Mouse (Mus musculus) intestine, embryonic 14.5 days (tissue): Measurements from ENCODE around the gene Ugt1a9. TPM values are rescaled to one million over a fixed set of nuclear protein-coding genes. Genes with fewer than 3 reads are reported as not detected.

Experiments used
- ATAC-seq: fragments of 200-750 bp; cut with Nextera tagmentation; replicated peaks from 2 replicates; pipeline ENCODE4 v1.8.0; 2017; ENCODE audit warnings: low read depth, moderate number of reproducible peaks, moderate TSS enrichment, moderate library complexity; ENCODE audit not compliant: low FRiP score, low TSS enrichment
- DNase-seq: peaks from one replicate; pipeline ENCODE4 v3.0.0-alpha.2; 2018; ENCODE audit warnings: low spot score
- H3K27ac ChIP-seq: fragments of 300-500 bp; sonication (generic); 2 replicates; pipeline ENCODE4 v1.5.1; 2014; ENCODE audit warnings: low read depth, mild to moderate bottlenecking, control low read depth
- H3K27me3 ChIP-seq: fragments of 300-500 bp; sonication (generic); replicated peaks from 2 replicates; pipeline ENCODE4 v1.6.1; 2014; ENCODE audit warnings: low read length, control low read depth; ENCODE audit not compliant: control insufficient read depth, insufficient read depth
- H3K36me3 ChIP-seq: fragments of 300-500 bp; sonication (generic); 2 replicates; pipeline ENCODE4 v1.6.1; 2014; ENCODE audit warnings: low read length, control low read depth; ENCODE audit not compliant: control insufficient read depth, insufficient read depth
- H3K4me1 ChIP-seq: fragments of 300-500 bp; sonication (generic); replicated peaks from 2 replicates; pipeline ENCODE4 v1.6.1; 2014; ENCODE audit warnings: low read length, control low read depth, mixed read lengths; ENCODE audit not compliant: control insufficient read depth, insufficient read depth
- H3K4me2 ChIP-seq: fragments of 300-500 bp; sonication (generic); 2 replicates; pipeline ENCODE4 v1.6.1; 2014; ENCODE audit warnings: low read length
- H3K4me3 ChIP-seq: fragments of 300-500 bp; sonication (generic); 2 replicates; pipeline ENCODE4 v1.5.1; 2014; ENCODE audit warnings: low read depth, low read length, control low read depth, mixed read lengths
- H3K9ac ChIP-seq: fragments of 300-500 bp; sonication (generic); 2 replicates; pipeline ENCODE4 v1.6.1; 2014; ENCODE audit warnings: mild to moderate bottlenecking, low read length
- H3K9me3 ChIP-seq: fragments of 300-500 bp; sonication (generic); 2 replicates; pipeline ENCODE4 v1.6.1; 2016; ENCODE audit warnings: low read length, control low read depth; ENCODE audit not compliant: control insufficient read depth
- WGBS: fragments of 180-500 bp; shearing (Covaris S2); extraction: QIAGEN DNeasy Blood & Tissue Kit; methylation state at CpG from one replicate; pipeline ENCODE4 v1.1.7; 2014; 5-methylcytosine and 5-hydroxymethylcytosine counted together
- polyA plus RNA-seq: library from polyadenylated mRNA; unstranded; fragments of >200 nt; fragmentation: Nextera tagmentation; extraction: Ambion mirVana; gene quantifications from 2 replicates; pipeline ENCODE4 v1.2.1, GENCODE M21; 2014

Gene Ugt1a9
- polyA plus RNA-seq, 1 experiment from 2014 or later = 0.32 TPM

DNA sequence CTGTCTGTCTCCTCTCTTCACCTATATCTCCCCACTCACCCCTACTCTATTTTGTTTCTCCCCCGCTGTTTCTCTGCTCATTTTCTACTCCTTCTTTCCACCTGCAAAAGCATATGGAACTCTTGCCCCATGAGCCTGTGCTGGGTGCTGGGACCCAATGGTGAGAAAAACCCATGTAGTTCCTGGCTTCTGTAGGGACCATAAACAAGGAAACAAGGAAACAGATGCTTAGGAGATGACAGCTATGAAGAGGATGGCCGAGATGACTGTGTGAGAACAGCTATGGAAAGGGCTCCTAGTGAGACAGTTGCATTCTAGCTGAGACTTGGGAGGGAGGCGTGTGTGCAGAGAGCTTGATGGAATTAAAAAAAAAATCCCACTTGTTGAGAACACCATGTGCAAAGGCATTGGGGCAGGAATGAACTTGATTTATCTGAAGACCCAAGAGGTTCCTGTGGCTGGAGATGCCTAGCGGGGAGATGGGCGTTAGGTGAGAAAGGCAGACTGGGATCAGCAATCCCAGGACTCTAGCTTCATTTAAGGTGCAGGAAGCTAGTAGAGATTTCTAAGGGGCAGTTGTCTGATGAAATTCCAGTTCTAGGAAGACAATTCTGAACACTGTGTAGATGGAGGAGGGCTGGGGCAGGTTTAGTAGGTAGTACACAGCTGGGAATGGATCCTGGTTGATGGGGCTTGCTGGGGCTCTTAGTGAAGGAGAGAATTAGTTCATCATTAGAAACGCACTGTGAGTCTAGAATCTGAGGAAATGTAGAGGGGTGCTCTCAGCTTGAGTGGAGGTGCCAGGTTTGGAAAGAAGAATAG is 160.6 kb downstream of the Ugt1a9 start:
- H3K9me3 ChIP-seq = peaks cover 92% of the 10 kb centered on the region
- no peaks in the 10 kb centered on the region for H3K4me1 ChIP-seq
- no peak overlapping the region for H3K4me2 ChIP-seq
- no peaks in the 10 kb centered on the region for H3K27me3 ChIP-seq
- WGBS = 75% methylated on average over 6 of the region's 6 CpGs
- ATAC-seq (no peak), DNase-seq (no peak)
- H3K27ac ChIP-seq = no peak overlapping the region
- no peak overlapping the region for H3K4me3 ChIP-seq
- no peaks in the 10 kb centered on the region for H3K36me3 ChIP-seq
- no peak overlapping the region for H3K9ac ChIP-seq

DNA sequence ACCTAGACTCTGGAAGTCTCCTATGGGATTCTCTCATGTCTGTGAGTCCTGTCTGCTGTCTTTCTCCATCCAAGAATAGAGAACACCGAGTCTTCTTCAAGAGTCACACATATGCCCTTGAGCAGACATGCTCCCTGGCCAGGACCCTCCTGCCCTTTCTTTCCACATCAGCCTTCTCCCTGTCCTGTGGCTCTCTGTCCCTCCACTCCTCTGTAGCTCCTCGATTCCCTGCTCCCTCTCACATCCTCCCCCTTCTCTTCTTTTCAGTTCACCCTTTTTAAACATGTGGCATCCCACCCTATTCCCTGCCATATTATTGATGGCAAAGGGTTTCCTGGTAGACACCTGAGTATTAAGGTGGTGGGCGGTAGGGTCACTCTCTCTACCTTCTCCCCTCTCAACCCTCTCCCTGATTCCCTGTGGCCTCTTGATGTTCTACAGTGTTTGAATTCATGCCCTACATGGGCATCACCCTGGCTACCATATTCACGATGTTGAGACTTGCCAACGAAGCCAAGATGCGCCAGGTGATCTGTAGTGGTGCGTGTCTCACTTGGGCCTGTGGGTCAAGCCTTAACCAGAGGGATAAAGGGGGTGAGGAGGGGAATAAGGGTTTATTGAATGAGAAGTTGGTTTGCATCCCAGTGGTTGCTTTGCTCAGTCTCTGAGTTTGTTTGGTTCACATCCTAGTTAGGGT is 161.4 kb downstream of the Ugt1a9 start:
- Histone ChIP-seq H3K9ac (no peak overlapping the region), H3K4me2 (no peak overlapping the region), H3K4me1 (no peaks in the 10 kb centered on the region), H3K36me3 (no peaks in the 10 kb centered on the region), H3K27me3 (no peaks in the 10 kb centered on the region), H3K4me3 (no peak overlapping the region), H3K27ac (no peak overlapping the region), H3K9me3 (peaks cover 89% of the 10 kb centered on the region)
- 71% methylated on average over 7 of the region's 7 CpGs for WGBS
- no peak for DNase-seq
- no peak for ATAC-seq

DNA sequence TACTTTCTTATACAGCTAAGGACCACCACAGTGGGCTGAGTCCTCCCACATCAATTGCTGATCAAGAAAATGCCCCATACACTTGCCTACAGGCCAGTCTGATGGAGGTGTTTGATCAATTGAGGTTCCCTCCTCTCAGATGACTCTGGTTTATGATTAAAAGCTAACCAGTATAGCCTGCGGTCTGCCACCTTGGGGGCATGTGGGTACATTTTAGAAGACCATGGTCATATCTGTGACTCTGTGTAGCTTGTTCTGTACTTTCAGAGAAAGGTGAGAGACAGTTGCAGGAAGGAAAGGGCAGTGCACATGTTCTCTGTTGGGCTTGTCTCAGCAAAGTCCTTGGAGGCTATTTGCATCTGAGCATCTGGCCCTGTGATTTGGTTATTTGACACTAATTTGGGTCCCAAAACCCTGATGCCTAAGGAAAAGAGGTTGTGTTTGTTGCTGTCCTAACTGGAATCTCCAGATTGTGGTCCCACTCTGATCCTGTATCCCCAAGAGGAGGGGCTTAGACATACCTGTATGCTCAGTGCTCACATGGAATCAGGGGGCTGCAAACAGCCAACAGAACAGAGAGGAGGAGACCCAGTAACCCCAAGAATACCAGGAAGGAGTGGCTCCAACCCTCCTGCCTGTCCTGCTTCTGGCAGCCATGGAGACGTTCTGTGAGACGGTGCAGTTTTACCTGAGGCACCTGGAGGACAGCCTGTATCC is 162.2 kb downstream of the Ugt1a9 start:
- Histone ChIP-seq H3K36me3 (no peaks in the 10 kb centered on the region), H3K9me3 (peaks cover 89% of the 10 kb centered on the region), H3K27me3 (no peaks in the 10 kb centered on the region), H3K4me2 (no peak overlapping the region), H3K4me3 (no peak overlapping the region), H3K4me1 (no peaks in the 10 kb centered on the region), H3K27ac (no peak overlapping the region), H3K9ac (no peak overlapping the region)
- 57% methylated on average over 3 of the region's 3 CpGs for WGBS
- DNase-seq (no peak), ATAC-seq (no peak)

DNA sequence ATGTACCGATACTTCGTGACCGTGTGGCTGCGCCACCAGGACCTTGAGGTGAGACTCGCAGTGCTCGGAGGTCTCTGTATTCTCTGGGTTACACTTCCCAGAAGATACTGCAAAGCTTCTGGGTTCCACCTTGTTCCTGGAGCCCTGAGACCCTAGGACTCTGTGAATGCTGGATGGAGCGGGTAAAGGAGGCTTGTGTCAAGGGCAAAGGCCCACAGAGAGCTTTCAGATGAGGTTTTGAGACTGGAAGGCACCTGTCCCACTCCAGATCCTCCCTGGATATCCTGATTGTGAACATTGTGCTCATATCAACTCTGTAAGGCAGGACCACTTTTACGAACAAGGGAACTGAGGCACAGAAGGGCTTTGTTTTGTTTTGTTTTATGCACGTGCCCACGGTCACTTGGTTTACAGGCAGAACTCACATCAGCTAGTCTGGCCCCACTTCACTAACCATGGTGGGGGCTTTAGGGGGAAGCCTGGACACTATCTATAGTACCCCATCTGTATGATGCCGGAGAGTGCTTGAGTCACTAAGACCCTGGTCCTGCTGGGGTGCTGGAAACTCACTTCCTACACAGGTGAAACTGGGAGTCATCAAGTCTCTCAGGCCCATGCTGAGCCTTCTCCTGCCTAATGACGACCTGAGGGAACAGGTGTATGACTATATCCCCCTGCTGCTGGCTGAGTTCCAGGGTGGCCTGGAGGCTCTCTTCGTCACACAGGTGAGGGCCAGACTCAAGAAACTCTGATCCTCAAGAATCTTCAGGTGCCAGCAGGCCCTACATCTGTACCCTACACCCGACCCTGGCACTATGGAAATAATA is 163.0 kb downstream of the Ugt1a9 start:
- DNase-seq = no peak
- no peak overlapping the region for H3K4me2 ChIP-seq
- no peak overlapping the region for H3K9ac ChIP-seq
- no peak overlapping the region for H3K4me3 ChIP-seq
- no peak for ATAC-seq
- no peaks in the 10 kb centered on the region for H3K4me1 ChIP-seq
- peaks cover 89% of the 10 kb centered on the region for H3K9me3 ChIP-seq
- no peaks in the 10 kb centered on the region for H3K27me3 ChIP-seq
- H3K36me3 ChIP-seq = no peaks in the 10 kb centered on the region
- no peak overlapping the region for H3K27ac ChIP-seq
- 68% methylated on average over 14 of the region's 14 CpGs for WGBS

DNA sequence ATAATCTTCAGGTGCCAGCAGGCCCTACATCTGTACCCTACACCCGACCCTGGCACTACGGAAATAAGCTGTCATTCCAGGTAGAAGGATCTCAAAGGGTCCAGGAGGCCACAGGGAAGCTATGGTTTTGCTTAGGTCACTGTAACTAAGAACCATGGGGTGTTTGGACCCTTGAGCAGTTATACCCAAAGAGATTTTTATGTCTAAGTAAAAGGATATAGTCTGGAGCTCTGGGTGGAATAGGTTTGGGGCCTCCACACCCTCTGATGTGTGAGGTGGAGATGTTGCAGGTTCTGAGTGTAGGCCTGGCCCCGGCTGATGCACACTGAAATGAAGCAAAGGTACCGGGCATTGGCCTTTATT is 163.6 kb downstream of the Ugt1a9 start:
- Histone ChIP-seq H3K27ac (no peak overlapping the region), H3K9me3 (peaks cover 90% of the 10 kb centered on the region), H3K9ac (no peak overlapping the region), H3K4me2 (no peak overlapping the region), H3K4me3 (no peak overlapping the region), H3K4me1 (no peaks in the 10 kb centered on the region), H3K27me3 (no peaks in the 10 kb centered on the region), H3K36me3 (no peaks in the 10 kb centered on the region)
- ATAC-seq = no peak
- WGBS = 65% methylated on average over 4 of the region's 4 CpGs
- DNase-seq = no peak

DNA sequence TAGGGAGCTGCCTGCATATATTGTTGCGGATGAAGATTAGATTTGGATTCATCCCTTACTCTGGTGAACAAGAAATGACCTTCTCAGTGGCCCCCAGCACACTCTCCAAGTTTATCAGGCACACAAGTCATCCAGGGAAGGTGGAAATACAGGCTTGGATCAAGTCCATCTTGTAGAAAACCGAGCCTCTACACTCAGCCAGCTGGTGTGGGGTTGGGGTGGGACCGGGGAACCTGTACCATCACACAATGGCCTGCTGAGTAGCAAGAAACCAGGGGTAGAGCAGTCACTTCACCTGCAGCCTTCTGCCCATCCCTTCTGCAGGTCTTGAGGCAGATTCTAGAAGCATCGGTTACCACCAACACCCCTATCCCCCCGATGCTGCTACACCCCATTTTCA is 164.0 kb downstream of the Ugt1a9 start:
- WGBS = 47% methylated on average over 5 of the region's 5 CpGs
- no peak overlapping the region for H3K4me3 ChIP-seq
- no peak overlapping the region for H3K9ac ChIP-seq
- H3K4me1 ChIP-seq = no peaks in the 10 kb centered on the region
- no peaks in the 10 kb centered on the region for H3K36me3 ChIP-seq
- H3K27ac ChIP-seq = no peak overlapping the region
- no peaks in the 10 kb centered on the region for H3K27me3 ChIP-seq
- H3K4me2 ChIP-seq = no peak overlapping the region
- DNase-seq (no peak), ATAC-seq (no peak)
- H3K9me3 ChIP-seq = peaks cover 90% of the 10 kb centered on the region

DNA sequence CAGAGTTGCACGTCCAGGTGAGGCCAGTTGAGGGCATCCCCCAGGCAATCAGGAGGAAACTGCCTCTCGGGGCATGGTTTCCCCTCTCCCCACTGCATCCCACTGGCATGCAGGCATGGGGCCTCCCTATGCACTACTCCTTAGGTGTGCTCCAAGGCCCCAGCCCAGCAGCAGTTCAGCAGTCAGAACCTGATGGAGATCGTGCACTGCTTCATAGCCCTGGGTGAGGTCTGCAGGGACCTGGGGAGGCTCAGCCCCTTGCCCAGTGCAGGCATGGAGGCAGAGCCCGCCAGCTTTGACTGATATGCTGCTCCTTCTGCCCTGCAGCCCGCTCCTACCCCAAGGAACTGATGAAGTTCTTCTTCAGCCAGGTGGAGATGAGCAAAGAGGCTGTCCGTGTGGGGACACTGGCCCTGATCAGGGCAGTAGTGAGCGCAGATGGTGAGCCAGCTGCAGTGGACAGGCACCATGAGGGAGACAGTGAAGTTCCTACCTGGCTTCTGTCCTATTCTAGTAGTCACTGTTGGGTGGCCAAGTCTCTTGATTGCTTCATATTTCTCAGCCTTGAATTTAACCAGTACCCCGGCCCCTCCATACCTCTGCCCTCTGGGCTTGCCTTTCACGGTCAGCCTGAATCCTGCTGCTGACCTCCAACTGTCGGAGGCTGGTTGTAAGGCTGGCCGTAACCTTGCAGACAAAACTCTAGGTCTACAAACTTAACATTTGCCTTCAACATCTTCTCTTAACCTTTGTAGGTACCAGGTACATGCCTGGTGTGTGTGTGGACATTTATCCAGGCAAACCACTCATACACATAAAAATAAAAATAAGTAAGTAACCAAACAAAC is 164.7 kb downstream of the Ugt1a9 start:
- ATAC-seq (no peak), DNase-seq (no peak)
- Histone ChIP-seq H3K9ac (no peak overlapping the region), H3K4me1 (no peaks in the 10 kb centered on the region), H3K4me3 (no peak overlapping the region), H3K27ac (no peak overlapping the region), H3K4me2 (no peak overlapping the region), H3K9me3 (peaks cover 89% of the 10 kb centered on the region), H3K36me3 (no peaks in the 10 kb centered on the region), H3K27me3 (no peaks in the 10 kb centered on the region)
- 64% methylated on average over 11 of the region's 11 CpGs for WGBS
